Mouse (Mus musculus) heart, postnatal 0 days (tissue): ENCODE data around the gene Vsir. TPM values are rescaled to one million over a fixed set of nuclear protein-coding genes. Genes with fewer than 3 reads are reported as not detected.
A peak's percentile ranks its signal among the peaks of the same experiment; 100 is the strongest.

ENCODE experiments used
- ATAC-seq: fragments of 200-750 bp; cut with Nextera tagmentation; 2 replicates; pipeline ENCODE4 v1.8.0; 2017; ENCODE audit warnings: low read depth, moderate number of reproducible peaks, moderate library complexity; ENCODE audit not compliant: insufficient read depth
- DNase-seq: peaks from one replicate; pipeline ENCODE4 v3.0.0-alpha.2; 2016; ENCODE audit warnings: low spot score
- H3K27ac ChIP-seq: fragments of 300-500 bp; sonication (generic); 2 replicates; pipeline ENCODE4 v1.5.1; 2014; ENCODE audit warnings: low read depth, mild to moderate bottlenecking
- H3K27me3 ChIP-seq: fragments of 300-500 bp; sonication (generic); 2 replicates; pipeline ENCODE4 v1.6.1; 2014; ENCODE audit warnings: low read length, mixed read lengths; ENCODE audit not compliant: control insufficient read depth, insufficient read depth
- H3K36me3 ChIP-seq: fragments of 300-500 bp; sonication (generic); replicated peaks from 2 replicates; pipeline ENCODE4 v1.6.1; 2014; ENCODE audit warnings: low read length, mixed read lengths; ENCODE audit not compliant: control insufficient read depth, insufficient read depth
- H3K4me1 ChIP-seq: fragments of 300-500 bp; sonication (generic); 2 replicates; pipeline ENCODE4 v1.6.1; 2014; ENCODE audit warnings: antibody characterized with exemption; ENCODE audit not compliant: control insufficient read depth, insufficient read depth
- H3K4me2 ChIP-seq: fragments of 300-500 bp; sonication (generic); 2 replicates; pipeline ENCODE4 v1.6.1; 2014; ENCODE audit warnings: low read depth, mild to moderate bottlenecking, low read length, moderate library complexity
- H3K4me3 ChIP-seq: fragments of 300-500 bp; sonication (generic); 2 replicates; pipeline ENCODE4 v1.5.1; 2014; ENCODE audit warnings: low read depth, low read length
- H3K9ac ChIP-seq: fragments of 300-500 bp; sonication (generic); replicated peaks from 2 replicates; pipeline ENCODE4 v1.6.1; 2014; ENCODE audit warnings: low read depth, low read length, mixed read lengths
- H3K9me3 ChIP-seq: fragments of 300-500 bp; sonication (generic); replicated peaks from 2 replicates; pipeline ENCODE4 v1.6.1; 2016; ENCODE audit warnings: low read length; ENCODE audit not compliant: control insufficient read depth
- CTCF ChIP-seq: IDR thresholded peaks from 2 replicates; pipeline ENCODE4 v1.5.1; 2016; ENCODE audit warnings: antibody characterized with exemption, control low read depth, low read depth
- EP300 ChIP-seq: IDR thresholded peaks from 2 replicates; pipeline ENCODE4 v1.6.1; 2016; ENCODE audit warnings: antibody characterized with exemption, low read depth
- WGBS: fragments of 180-500 bp; shearing (Covaris S2); extraction: QIAGEN DNeasy Blood & Tissue Kit; methylation state at CpG from one replicate; pipeline ENCODE4 v1.1.7; 2014; 5-methylcytosine and 5-hydroxymethylcytosine counted together
- polyA plus RNA-seq: library from polyadenylated mRNA; unstranded; fragments of >200 nt; fragmentation: Nextera tagmentation; extraction: Ambion mirVana; gene quantifications from 2 replicates; pipeline ENCODE4 v1.2.1, GENCODE M21; 2015
- total RNA-seq: library from RNA; depleted of rRNA; stranded (reverse); fragments of >200 nt; gene quantifications from 2 replicates; pipeline ENCODE4 v1.2.3, GENCODE M21; 2014; ENCODE audit warnings: low replicate concordance

The Vsir gene
- total and polyA plus RNA-seq, 2 experiments from 2014 or later: 4.6 to 117 TPM

DNA sequence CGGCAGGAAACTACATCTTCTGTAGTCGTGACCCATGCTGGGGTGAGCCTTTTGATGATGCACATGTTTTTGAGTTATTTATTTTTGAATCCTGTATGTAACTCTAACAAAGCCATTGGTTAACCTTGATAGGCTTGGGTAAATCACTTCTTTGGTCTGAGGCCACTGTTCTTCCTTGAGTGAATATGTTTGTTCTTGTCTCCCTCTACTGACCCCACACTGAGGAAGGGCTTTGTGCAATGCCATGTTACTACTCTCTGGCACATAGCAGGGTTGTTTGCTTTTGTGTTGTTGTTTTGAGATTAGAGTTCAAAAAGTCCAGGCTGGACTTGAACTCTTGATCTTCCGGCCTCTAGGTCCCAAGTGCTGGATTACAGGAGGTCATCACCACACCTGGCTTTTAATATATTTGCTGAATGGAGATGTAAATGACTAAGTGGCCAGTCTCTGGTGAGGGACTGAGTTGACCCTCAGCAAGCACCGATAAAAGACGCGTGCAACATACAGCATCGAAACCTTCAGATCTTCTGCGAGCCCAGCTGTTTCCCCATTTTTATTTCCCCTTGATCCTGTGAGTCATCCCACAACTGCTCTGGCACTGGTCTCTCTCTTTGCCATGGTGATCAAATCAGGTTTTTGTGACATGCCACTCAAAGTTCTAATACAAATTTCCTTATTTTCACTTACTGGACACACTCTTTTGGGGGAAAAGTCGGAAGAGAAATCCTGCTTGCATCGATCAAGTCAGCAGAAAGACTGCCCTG is 51.6 kb downstream of the Vsir start:
- ATAC-seq: no peak
- Histone ChIP-seq H3K9me3 (no peaks in the 10 kb centered on the region), H3K4me1 (no peaks in the 10 kb centered on the region), H3K36me3 (no peaks in the 10 kb centered on the region), H3K9ac (no peak overlapping the region), H3K4me3 (no peak overlapping the region), H3K27me3 (no peaks in the 10 kb centered on the region), H3K4me2 (no peak overlapping the region), H3K27ac (no peak overlapping the region)
- WGBS: 86% methylated on average over 10 of the region's 10 CpGs
- no peak for TF ChIP-seq EP300
- TF ChIP-seq CTCF: no peak
- no peak for DNase-seq

DNA sequence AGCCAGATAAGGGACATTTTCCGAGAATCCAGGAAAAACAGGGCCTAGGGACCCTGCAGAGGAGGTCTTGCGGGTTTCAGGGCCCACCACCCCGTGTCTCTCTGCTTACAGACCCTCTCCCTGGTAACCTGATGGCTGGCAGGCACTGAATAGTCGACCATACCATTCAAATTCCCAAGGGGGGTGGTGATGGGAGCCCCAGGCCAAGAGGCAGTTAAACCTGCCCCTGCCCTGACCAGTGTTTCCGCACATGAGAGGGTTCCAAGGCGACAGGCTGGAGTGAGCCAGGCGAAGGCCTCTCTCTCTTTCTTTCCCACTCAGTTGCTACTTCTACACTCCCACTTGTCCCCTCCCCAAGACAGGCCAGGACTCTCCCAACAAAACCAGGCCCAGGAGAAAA is 52.8 kb downstream of the Vsir start, which contains the start of gene Gm17455:
Gm17455 (plus strand) TSS at position 278 of the 400 bp plus-strand sequence.
- Histone ChIP-seq H3K9ac (no peak within 1 kb of the TSS), H3K9me3 (no peaks in the 10 kb centered on the region), H3K36me3 (no peaks in the 10 kb centered on the region), H3K4me2 (no peak within 1 kb of the TSS), H3K27ac (no peak within 1 kb of the TSS), H3K4me3 (no peak within 1 kb of the TSS), H3K4me1 (no peaks in the 10 kb centered on the region), H3K27me3 (no peaks in the 10 kb centered on the region)
- WGBS: 63% methylated on average over 7 of the region's 7 CpGs
- no peak for TF ChIP-seq CTCF
- TF ChIP-seq EP300: no peak
- DNase-seq (no peak), ATAC-seq (no peak)

DNA sequence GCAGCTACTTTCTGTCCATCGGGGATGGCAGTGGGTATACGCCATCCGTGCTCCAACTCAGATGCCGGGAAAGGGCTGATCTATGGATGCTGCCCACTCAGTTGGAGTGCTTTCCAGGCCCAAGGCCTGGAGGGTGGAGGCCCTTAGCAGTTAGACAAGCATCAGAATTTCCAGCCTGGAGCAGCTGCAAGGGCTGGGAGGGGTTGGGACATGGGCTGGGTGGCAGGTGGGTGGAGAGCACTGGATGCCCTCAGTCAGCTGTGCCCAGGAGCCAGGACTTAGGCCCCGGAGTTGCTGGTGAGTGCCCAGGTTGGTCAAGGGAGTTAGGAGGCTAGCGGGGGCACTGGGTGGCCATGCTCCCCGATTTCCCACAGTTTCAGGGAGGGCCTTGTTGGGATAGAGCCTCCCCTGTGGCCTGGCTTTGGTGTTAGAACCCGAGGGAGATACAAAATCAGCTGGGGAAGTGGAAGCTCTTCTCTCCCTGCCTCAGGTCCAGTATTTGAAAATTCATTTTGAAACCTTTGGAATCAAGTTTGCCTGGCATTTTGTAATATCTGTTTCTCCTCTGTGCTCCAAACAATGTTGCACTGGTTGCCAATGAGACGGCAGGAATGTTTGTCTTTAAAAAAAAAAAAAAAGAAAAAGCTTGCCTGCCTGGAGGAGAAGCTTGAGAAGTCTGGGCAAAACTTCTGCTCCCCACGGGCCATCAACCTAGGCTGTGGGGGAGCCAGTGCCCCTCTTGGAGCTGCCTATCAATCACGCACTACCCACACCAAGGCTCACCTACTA is 54.0 kb downstream of the Vsir start:
- Histone ChIP-seq H3K9me3 (no peaks in the 10 kb centered on the region), H3K9ac (no peak overlapping the region), H3K27me3 (no peaks in the 10 kb centered on the region), H3K36me3 (no peaks in the 10 kb centered on the region), H3K4me1 (0 out of 2 replicates have a peak, but pooled peaks cover 4% of the 10 kb centered on the region), H3K4me2 (no peak overlapping the region), H3K27ac (no peak overlapping the region), H3K4me3 (no peak overlapping the region)
- no peak for DNase-seq
- TF ChIP-seq CTCF (no peak), EP300 (no peak)
- no peak for ATAC-seq
- WGBS: 79% methylated on average over 11 of the region's 11 CpGs

DNA sequence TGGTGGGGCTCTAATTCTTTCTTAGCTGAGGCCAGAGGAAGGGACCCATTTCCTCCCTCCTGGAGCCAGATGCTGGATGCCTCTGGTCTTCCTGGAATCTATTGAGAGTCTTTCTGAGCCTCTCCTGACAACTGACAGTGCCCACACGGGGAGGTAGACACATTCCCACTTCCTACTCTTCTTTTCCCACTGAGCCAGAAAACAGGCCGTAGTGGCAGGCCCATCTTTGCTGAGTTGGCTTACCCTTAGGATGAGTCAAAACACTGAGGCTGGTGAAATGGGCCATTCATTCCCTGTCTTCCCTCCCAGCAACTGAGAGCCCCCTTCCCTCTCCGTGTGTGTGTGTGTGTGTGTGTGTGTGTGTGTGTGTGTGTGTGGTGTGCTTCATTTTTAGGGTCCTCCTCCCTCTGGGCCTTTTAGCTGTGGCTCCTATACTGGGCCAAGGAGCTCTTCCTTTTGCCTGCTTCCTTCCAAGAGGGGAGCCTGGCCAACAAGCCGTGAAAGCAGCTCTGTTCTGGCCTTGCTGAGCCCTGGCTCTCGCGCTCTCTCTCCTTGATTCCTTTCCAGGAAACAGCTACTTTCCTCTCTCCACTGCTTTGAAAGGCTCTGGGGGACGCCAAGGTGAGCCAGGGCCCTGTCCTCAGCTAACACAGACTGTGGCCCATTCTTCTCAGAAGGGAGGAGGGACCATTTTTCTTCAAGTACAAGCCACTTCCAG is 59.0 kb downstream of the Vsir start:
- Histone ChIP-seq H3K4me3 (no peak overlapping the region), H3K4me2 (no peak overlapping the region), H3K4me1 (0 out of 2 replicates have a peak, but pooled peaks cover 4% of the 10 kb centered on the region), H3K9me3 (no peaks in the 10 kb centered on the region), H3K36me3 (no peaks in the 10 kb centered on the region), H3K9ac (no peak overlapping the region), H3K27ac (0 out of 2 replicates have a peak overlapping the region, but pooled peaks have one; percentile 7), H3K27me3 (peaks cover 25% of the 10 kb centered on the region)
- DNase-seq (no peak), ATAC-seq (no peak)
- WGBS: 31% methylated on average over 6 of the region's 7 CpGs
- TF ChIP-seq CTCF: no peak
- TF ChIP-seq EP300: no peak

DNA sequence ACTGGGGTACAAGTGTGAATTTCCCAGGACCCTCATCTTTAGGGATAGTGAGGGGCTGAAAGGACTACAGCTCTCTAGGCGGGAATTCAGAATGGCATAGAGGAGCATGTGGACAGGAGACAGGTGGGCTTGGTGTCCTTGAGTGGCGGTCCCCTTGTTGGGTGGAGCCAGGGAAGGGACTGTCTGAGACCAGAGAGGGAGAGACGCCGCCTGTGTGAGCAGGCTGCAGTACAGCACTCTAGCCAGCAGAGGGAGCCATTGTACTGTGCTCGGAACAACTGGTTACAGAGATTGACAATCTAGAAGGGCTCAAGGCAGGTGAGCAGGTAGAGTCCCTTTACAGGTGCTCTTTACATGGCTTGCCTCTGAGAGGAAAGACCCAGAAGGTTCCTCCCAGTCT is 61.2 kb downstream of the Vsir start:
- H3K4me3 ChIP-seq: no peak overlapping the region
- H3K9me3 ChIP-seq: no peaks in the 10 kb centered on the region
- peaks cover 27% of the 10 kb centered on the region for H3K27me3 ChIP-seq
- H3K27ac ChIP-seq: no peak overlapping the region
- H3K4me1 ChIP-seq: 0 out of 2 replicates have a peak, but pooled peaks cover 4% of the 10 kb centered on the region
- ATAC-seq: no peak
- H3K9ac ChIP-seq: no peak overlapping the region
- DNase-seq: peak; percentile 16
- WGBS: 4% methylated on average over 5 of the region's 5 CpGs
- no peak overlapping the region for H3K4me2 ChIP-seq
- H3K36me3 ChIP-seq: no peaks in the 10 kb centered on the region
- TF ChIP-seq CTCF (peak; percentile 94), EP300 (no peak)
